Mouse (Mus musculus) left cerebral cortex, adult 6 months (tissue): ENCODE results near the gene Tcea3. TPM values are rescaled to one million over a fixed set of nuclear protein-coding genes. Genes with fewer than 3 reads are reported as not detected.

Source experiments
- long read RNA-seq, 2 experiments: library from polyadenylated mRNA; unstranded; transcript quantifications; one replicate each; pipeline ENCODE4 v2.0.0; 2019 to 2020
- polyA plus RNA-seq: library from polyadenylated mRNA; unstranded; fragments of <200 nt; fragmentation: Nextera tagmentation; gene quantifications from 2 replicates; pipeline ENCODE4 v1.2.3, GENCODE M21; 2021

Gene Tcea3
- 0.91 and 1.6 TPM in 2 replicates for polyA plus RNA-seq
- long read RNA-seq, experiment 1, result 0 reads
- long read RNA-seq, experiment 2, partial matches to known transcripts, result 1 of 1 reads
- long read RNA-seq, experiment 2, other reads (novel, unspliced or antisense), result 0 of 1 reads

DNA sequence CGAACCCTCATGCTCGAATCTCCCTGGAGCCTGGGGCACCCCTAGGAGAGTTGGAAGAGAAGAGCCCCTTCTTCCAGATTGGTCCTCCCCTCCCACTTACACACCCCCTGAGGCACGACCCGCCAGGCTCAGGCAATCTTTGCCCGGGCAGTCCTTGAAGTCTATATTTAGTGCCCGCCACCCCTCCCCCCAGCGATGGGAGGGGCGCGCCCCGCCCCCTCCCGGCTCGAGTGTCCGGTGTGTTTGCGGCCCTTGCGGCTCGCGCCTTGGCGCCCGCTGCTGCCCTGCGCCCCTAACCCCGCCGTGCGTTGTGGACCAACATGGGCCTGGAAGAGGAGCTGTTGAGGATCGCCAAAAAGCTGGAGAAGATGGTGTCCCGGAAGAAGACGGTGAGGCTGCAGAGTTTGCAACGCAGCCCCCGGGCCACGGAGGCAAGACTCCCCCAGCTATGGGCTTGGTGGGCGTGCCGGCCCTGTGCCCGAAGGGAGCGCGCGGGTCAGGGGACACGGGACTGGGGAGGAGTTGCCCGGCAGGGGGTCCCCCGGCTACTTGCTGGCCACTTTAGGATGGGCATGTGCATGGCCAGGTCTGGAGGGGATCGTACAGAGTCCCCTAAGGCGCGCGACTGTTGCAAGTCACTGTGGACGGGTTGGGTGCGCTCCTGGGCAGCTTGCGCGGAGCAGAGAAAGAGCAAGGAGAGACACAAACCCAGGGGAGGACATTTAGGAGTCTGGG lies at the start of gene Tcea3:
Gene Tcea3, plus strand, starts transcription at position 1 of the 735 bp plus-strand sequence.

DNA sequence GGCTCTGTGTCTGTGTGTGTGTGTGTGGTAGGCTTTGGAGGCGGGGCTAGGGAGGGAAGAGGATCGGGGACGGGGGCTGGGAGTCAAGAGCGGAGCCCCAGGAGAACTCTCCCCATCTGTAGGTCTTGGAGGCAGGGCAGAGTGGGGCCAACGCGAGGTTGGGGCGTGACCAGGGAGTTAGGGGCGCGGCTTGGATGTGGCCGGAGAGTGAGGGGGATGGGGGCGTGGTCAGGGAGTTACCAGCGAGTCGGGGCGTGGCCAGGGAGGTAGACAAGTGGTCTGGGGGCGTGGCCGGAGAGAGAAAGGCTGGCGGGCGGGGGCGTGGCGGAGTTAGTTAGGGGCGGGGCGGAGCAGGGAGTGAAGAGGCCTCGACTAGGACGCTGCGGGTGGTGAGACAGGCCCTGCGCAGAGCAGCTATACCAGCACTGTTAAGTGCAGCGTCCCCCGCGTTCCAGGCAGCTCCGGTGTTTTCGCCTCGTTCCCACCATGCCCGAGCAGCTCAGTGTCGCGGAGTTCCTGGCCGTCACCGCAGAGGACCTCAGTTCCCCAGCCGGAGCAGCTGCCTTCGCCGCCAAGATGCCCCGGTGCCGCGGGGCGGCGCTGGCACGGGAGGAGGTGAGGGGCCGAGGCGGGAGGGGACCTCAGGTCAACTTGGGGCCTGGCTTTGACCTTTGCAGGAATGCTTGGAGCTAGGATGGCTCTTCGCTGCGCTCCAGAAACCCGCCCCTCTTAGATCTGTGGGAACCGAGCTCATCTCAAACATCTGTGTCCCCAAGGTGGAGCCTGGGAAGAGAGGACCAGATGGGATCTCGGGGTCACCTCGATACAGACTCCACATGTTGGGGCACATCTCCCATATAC lies 41.3 kb upstream of the Tcea3 start, which contains the start of gene Asap3:
Gene Asap3, plus strand, starts transcription at position 333 of the 861 bp plus-strand sequence.

DNA sequence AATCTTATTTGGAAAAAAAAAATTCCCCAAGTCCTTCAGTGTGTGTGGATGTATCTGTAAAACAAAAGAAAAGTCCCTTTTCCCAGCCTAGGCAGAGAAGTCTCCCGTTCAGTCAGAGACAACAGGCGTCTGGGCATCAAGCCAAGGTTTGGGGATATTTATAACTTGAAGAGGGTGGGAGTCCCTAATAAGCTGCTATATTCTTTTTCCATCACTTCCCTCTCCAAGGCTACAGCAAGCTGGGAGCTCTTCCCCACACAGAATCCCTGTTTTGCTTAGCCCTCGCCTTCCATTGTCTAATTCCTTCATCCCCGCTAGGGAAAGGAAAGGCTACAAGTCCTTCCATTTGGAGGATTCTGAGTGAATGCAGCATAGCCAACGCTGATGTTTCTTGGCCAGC lies 36.9 kb downstream of the Tcea3 start, which contains the start of gene Zfp46:
Gene Zfp46, plus strand, starts transcription at position 229 of the 400 bp plus-strand sequence.

DNA sequence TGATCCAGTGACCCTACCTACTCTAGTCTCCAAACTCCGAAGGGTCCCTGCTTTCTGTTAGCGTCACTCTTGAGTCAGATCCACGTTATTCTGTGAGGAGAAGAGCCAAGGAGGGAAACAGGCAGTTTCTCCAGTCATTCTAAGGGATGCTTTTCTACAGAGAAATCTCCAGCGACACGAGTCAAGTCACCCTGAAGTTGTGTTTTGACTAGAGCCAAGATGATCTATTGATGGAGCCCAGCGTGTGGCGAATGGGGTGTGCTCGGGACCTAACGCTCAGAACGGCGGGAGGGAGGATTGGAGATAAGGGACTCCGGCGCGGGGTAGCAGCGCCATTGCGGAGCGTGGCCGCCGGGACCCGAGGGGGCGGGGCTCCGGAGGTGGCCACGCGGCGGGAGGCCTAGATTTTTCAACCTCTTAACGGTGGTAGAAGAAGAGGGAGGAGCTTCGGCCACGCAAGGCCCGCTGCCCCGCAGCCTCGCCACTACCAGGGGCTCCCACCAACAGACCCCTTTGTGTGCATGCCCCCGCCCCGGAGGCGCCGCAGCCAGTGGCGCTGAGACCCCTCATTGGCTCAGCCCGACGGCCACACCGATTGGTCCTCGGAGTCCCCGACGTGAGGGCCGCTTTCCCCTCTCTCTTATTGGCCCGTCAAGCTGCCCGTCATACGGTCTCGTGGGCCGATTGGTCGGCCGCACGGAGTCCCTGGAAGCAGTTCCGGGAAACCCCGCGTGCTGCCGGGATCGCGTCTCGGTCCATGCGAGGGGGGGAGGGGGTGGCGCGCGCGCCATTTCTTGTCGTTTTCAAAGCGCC lies 62.9 kb downstream of the Tcea3 start, which contains the start of gene Hnrnpr:
Gene Hnrnpr, plus strand, starts transcription at position 714 of the 813 bp plus-strand sequence.

Other genes with a start within 250 kb of the Tcea3 start
- gene Eloa, start 226.0 kb upstream of the Tcea3 start, polyA plus RNA-seq, result 8.3 and 9.2 TPM in 2 replicates
- gene Rpl11, start 194.3 kb upstream of the Tcea3 start, polyA plus RNA-seq, result 1,300 and 1,470 TPM in 2 replicates
- 114 and 124 TPM in 2 replicates for gene Id3, start 104.2 kb upstream of the Tcea3 start, polyA plus RNA-seq
- 0.15 and 0.68 TPM in 2 replicates for gene E2f2, start 75.3 kb upstream of the Tcea3 start, polyA plus RNA-seq
- 0.43 and 0.50 TPM in 2 replicates for gene Asap3, start 41.4 kb upstream of the Tcea3 start, polyA plus RNA-seq
- gene Zfp46, start 37.0 kb downstream of the Tcea3 start, polyA plus RNA-seq, result 8.5 and 9.8 TPM in 2 replicates
- 73.7 and 76.1 TPM in 2 replicates for gene Hnrnpr, start 63.2 kb downstream of the Tcea3 start, polyA plus RNA-seq
- gene Htr1d, start 175.8 kb downstream of the Tcea3 start, polyA plus RNA-seq, result 1.1 and 1.5 TPM in 2 replicates
- gene 6030445D17Rik, start 214.5 kb downstream of the Tcea3 start, polyA plus RNA-seq, result 0.29 TPM in 1 of 2 replicates, not detected in the other
- gene Luzp1, start 222.0 kb downstream of the Tcea3 start, polyA plus RNA-seq, result 65.6 and 75.4 TPM in 2 replicates